Mouse (Mus musculus) CD8-positive naive resting alpha-beta T cell, adult 2 months (primary cell): ENCODE results near the gene Borcs7.
"Not testable (repeated sequence)": the region's sequence is repeated elsewhere in the genome, so short reads cannot be mapped to it uniquely, and the experiment has no call there.

Experiments used
- DNase-seq, 2 experiments: peaks; one replicate each; pipeline ENCODE4 v3.0.0; 2022; ENCODE audit warnings: low read depth in 2 of 2, low spot score in 2 of 2

The Borcs7 gene

DNA sequence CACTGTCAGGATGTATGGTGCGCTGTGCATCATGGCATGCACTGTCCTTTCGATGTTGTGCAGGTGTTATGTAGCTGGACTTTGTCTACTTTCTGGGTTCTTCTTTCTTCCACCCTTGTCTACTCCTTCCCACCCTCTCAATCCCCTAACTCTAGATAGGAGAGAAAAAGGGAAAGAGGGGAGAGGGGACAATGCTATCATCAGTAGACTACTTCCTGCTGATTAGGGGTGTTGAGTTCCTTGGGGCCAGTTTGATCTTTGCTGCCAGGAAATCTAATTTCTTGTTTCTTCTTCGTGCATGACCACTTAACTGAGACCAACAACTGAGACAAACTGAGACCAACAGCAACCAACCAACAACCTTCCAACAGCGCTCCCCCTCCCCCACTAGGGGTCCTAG lies 20.9 kb downstream of the Borcs7 start:
- DNase-seq, result no peak

DNA sequence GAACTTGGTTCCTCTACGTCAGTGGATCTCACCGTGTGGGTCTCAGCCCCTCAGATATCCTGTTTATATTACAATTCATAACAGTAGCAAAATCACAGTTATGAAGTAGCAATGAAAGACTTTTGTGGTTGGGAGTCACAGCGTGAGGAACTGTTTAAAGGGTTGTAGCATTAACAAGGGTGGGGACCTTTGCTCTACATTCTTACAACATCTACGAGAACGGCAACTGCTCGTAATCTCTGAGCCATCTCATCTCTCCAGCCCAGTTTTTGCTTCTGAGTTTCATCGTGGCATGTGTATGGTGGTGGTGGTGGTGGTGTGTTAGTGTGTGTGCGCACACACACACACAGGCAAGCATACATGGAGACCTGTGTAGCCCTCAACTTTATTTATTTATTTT lies 24.5 kb downstream of the Borcs7 start:
- no peak for DNase-seq

DNA sequence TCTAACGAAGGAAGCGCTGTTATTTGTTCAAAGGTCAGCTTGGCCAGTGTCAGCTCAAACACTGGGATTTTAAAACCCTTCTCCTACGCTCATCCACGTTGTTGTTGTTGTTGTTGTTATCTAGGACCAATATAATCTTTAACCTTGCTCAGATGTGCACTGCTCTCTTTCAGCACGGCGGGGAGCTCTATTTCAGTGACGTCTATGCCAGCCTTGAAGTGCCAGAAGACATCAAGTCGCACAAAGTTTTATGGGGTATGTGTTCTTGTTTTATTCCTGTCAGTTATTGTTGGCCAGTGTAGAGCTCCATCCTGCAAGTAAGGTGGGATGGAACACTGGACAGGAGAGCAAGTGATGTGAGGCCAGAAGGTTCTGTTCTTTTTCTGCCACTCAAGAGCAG lies 25.3 kb downstream of the Borcs7 start:
- DNase-seq, result no peak

DNA sequence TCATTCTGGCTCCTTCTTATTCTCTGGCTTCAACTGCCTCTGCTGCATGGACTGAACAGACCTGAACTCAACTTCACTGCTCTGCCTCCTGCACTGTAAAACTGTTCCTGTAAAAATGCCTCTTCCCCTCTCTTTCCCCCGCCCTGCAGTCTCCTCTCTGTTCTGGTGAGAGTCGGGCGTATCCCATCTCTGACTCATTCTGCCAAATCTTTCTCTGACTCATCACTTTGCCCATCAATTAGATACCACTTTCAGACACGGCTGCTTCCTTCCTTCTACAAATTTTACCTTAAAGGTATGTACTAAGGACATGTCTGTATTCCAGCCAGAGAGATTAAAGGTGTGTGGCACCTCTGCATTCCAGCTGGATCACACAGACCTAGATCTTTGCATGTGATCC lies 28.4 kb downstream of the Borcs7 start:
- no peak for DNase-seq

DNA sequence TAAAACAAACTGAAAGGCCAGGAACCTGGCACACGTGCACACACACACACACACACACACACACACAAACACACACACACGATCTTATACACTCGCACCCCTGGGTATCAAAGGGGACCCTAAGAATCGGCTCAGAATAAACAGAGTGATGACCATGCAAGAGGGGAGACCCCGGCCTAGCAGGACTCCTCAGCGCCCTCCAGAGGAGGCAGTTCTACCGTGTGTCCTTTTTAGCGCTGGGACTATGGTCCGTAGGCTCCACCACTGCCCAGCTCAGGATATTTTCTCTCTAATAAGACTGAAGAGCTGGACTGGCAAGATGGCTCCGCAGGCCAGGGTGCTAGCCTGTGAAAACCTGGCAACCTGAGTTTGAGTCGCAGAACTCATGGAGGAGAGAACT lies 34.7 kb downstream of the Borcs7 start:
- DNase-seq, result no peak

DNA sequence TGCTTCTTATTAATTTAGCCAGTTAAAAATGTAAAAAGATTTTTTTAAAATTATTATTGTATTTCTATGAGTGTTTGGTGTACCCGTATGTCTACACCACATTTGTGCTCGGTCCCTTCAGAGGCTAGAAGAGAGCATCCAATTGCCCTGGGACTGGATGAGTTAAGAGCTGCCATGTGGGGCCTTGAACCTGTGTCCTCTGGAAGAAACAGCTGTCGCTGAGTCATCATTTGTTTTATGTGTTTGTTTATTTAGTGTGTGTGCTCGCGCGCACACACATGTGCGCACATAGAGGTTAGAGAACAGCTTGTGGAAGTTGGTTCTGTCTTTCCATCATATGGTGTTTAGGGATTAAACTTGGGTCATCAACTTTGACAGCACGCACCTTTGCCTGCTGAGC lies 36.4 kb downstream of the Borcs7 start:
- DNase-seq, result no peak

DNA sequence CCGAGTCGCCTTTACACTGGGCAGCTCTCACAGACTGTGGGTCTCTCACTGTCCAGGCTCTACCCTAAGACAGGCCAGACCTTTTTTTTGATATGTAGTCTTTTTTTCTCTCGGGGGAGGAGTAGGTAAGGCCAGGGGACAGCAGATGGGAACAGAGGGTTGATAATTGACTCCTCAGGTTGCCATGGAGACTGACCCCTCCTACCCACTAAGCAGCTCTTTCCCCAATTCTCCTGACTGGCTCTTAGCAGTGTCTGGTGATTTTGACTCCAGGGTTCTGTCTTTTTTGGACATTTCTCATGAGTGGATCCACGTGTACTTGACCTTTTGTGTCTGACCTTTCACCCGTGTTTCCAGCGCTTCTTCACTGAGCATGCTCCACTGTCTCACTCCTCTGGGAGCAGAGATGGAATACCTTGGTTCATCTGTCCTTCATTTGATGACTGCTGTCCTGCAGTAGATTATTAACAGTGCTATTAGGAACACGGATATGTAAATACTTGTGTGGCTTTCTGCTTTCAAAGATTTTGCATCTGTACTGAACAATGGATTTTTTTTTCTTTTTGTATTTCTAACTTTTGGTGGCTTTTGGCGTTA lies 37.5 kb downstream of the Borcs7 start:
- DNase-seq, result no peak

DNA sequence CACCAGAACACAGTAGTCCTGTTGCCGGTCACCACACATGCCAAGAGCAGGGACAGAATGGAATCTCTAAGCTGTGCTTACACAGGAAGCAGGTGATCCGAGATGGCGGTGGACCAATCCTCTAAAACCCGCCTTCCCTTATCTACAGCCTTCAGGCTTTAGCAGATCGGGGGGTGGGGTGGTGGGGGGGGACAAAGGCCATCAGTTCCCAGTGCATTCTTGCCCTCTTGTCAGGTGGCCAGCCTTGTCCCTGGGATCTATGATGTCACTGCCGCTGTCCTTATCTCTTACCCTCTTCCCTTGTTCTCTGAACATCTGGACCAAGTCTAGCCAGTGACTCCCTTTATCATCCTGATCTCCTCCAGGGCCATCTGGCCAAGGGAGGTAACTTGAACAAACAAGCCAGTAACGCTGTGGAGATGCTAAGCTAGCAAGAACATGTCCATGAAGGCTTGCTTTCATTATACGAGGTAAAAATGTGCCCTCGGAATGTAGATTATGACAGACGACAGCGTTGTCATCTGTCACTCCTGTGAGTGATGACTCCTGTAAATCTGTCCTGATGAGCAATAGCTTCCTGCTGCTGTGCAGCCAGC lies 38.3 kb downstream of the Borcs7 start:
- DNase-seq, result no peak

DNA sequence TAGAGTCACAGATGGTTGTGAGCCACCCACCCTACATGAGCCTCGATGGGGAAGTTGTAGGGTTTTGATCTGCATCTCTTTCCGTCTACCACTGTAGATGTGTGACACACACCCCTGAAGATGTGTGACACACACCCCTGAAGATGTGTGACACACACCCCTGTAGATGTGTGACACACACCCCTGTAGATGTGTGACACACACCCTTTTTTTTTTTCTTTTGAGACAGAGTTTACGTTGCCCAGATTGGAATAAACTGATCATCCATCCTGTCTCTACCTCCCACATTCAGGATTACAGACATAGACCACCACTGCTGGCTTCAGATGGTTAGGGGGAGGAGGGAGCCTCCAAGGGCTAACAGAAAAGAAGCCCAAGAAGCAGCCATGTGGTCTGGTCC lies 39.2 kb downstream of the Borcs7 start:
- DNase-seq, result no peak

DNA sequence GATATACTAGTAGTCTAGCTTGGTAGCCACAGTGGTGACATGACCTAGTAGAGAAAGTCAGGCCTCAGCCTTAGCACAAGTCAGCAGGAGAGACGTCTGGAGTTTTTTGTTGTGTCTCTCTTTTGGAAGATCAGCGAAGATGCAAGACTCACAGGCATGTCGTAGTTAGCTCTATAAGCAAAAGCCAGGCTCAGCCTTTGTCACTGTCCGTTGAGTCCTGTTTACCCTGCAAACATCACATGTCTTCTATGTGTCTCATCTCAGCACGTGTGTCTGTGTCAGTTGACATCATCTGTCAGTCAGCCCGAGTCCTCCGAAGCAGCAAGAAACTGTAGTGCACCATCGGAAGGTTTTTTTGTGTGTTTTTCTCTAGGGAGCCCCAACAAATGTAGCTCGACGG lies 41.6 kb downstream of the Borcs7 start:
- no peak for DNase-seq

DNA sequence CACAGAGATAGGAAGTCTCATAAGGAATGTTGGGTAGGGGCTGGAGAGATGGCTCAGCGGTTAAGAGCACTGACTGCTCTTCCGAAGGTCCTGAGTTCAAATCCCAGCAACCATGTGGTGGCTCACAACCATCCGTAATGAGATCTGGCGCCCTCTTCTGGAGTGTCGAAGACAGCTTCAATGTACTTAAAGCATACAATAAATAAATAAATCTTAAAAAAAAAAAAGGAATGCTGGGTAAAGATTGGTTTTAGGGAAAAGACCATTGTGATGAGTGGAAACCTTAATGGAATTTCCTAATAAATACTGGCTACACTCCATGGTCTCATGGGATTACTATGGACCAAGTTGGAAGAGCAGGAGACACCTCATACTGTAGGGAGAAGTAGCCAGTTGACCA lies 43.0 kb downstream of the Borcs7 start:
- DNase-seq, result not testable (repeated sequence)

DNA sequence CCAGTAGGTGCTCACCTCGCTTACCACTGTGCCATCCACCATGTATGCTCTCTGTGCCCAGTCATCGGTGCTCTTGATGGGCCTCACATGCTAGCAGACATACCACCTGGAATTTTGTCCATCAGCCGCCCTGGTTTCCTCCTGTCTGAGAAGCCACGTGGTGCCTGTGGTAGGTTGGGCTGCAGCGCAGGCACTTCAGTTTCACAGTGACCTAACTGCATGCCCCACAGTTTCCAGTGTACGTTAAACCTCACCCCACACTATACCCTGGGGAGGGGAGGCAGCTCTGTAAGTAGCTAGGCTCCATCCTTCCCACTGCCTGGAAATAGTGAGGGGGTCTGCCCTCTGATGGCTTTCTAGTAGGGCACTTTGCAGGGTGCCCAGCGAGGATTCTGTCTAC lies 43.9 kb downstream of the Borcs7 start:
- no peak for DNase-seq

DNA sequence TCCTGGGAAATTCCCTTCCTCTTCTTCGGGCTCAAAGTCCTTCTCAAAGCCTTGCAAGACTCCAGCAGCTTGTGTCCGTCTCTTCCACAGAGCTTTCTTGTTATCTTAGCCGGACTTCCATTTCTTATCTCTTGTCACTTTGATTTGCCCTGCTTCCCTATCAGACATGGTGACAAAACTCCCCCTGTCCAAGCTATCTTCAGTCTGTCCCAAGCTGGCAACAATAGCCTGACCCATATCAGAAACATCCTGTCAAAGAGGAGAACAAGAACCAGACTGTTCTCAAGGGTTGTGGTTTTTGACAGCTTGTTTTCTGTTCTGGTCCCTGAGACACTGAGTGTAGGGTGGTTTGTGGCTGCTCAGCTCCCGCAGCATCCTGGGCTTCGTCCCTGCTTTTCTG lies 45.5 kb downstream of the Borcs7 start:
- DNase-seq, result no peak

DNA sequence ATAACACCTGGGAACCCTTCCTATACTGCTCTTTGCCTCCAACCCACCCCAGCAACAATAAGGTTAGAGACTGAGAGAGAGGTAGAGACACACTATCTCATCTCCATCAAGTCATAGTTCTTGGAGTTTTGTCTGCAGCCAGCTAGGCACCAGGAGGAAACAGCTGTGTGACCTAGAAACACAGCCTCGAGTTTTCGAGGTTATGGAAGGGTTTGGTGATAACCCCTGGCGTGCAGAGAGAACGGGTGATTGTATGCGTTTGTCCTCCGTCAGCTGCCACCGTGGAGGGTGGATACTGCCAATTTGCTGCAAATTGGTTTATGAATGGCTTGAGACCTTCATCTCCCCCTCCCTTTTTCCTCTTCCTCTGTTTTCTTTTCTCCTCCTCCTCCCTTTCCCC lies 47.4 kb downstream of the Borcs7 start:
- no peak for DNase-seq

DNA sequence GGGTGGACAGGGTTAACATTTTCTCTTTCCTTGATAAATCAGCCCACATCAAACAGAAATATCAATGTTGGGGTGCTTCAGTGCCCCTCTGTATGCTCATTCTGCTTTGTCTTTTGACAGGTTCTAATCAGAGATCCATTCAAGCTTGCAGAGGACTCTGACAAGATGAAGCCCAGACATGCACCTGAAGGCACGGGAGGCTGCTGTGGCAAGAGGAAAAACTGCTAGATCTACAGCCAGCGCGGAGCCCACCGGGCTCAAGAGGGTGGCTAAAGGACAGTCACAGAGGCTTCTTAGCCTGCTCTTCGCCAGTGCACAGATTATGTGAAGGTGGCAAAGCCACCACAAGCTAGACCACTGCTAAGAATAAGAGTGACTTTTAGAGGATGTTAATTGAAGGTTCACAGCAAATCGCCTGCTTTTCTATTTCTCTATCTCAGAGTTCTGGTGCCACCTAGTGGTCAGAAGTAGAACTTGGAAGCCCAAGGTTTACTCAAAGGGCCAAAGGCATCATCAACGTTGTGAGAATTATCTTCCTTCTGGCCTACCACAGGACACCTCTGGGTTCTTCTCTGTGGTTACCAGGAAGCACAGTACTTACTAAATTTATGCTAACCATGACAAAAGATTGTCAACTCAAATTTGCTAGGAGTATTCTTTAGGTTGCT lies 50.8 kb downstream of the Borcs7 start:
- peak; percentile 62 to 73 for DNase-seq

DNA sequence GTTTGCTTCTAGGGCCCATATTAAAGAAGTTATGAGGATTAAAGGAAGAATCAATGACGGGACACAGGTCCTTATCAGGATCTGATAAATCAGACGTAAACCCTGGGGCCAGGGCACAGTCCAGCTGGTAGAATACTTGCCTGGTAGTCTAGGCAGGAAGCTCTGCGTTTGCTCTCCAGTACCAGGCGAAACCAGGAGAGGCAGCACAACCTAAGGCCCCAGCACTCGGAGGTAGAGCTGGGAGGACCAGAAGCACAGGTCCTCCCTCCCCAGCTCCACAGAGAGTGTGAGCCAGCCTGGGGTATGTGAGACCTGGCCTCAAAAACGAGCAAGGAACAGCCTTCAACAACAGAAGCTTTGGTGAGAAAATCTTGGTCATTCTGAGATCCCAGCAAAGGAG lies 51.9 kb downstream of the Borcs7 start:
- no peak for DNase-seq

DNA sequence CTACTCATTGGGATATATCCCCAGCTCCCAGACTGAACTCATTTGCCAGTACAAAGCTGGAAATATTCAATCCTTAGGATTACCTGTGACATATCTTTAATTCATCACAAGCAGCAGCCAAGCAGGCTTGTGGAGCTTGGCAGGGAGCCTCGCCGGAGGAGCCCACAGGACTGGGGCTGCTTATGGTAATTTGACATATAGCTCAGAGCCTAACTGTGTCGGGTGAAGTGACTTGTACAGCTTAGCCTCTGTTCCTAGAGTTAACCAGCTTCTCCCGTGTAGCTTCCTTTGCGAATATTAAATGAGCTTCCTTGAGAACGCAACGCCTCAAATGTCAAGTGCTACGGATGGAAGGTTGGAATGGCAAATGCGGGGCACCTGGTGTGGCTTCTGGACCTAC lies 55.0 kb downstream of the Borcs7 start:
- no peak for DNase-seq

DNA sequence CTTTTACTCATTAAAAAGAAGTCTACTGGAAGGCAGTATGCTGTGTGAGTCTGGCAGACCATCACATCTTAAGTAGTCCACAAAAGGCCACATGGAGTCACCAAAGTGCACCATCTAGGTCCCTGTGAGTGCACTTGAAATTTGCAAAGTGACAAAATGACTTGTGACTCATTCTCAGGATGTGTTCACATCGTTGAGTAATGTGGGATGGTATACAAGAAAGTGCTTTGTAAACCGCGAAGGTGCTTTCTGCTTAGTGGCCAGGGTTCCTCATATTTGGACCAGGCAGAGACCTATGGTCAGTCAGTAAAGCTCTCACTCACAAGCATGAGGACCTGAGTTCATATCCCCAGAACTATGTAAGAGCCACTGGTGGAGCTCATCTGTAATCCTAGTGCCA lies 58.1 kb downstream of the Borcs7 start:
- DNase-seq, result no peak

DNA sequence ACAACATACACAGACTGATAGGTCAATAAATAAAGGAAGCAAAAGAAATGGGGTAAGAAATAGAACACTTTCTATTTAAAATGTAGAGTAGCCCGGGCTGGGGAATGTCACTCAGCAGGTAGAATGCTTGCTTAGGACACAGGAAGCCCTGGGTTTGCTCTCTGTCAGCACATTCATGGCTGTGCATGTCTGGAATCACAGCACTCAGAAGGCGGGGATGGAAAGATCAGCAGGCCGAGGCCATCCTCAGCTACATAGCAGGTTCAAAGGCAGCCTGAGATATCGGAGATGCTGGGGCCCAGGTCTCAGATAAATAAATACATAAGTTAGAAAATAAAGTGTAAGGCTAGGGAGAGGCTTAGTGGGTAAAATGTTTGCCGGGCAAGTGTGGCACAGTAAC lies 62.5 kb downstream of the Borcs7 start:
- DNase-seq, result no peak
